Mouse (Mus musculus) adrenal gland, adult 18-20 months (tissue): ENCODE measurements around the gene Etnk1. TPM values are rescaled to one million over a fixed set of nuclear protein-coding genes. Genes with fewer than 3 reads are reported as not detected.
"Not testable (repeated sequence)": the region's sequence is repeated elsewhere in the genome, so short reads cannot be mapped to it uniquely, and the experiment has no call there.

Experiments used
- DNase-seq, 2 experiments: peaks; one replicate each; pipeline ENCODE4 v3.0.0; 2021 to 2022; ENCODE audit warnings: low spot score in 2 of 2
- total RNA-seq, 2 experiments: library from RNA; stranded (reverse); gene quantifications; 1 replicate in 1 of 2; 2 replicates in 1 of 2; pipeline ENCODE4 v1.2.3; 2021

Etnk1 gene
- total RNA-seq, 2 experiments from 2014 or later = 94.7 to 137 TPM

GRCm38 (mm10) chr6:143148868-143149267 lies 18.2 kb upstream of the Etnk1 start:
- no peak for DNase-seq

DNA sequence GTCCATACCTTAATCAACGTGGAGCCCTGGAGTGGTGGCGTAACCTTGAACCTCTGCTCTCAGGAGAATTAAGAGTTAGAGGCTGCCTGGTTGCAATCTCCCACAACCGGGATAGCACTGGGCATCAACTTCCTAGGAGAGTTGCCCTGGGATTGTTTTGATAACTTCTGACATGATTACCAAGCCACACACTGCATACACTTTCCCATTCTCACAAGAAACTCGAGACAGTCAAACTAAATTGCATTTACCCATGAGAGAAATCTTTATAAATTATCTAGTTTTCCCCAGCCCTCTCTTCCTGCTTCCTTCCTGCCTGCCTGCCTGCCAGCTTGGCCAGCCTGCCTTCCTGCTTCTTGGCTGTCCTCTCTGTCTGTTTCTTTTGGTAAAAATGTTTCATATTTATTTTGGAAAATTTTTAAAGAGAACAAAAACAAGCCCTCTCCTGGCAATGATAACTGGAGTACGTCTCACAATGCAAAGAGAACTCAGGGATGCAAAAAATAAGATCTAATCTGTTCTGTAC lies 17.2 kb upstream of the Etnk1 start:
- DNase-seq = no peak

- not testable (repeated sequence) for DNase-seq
Observed at GRCm38 (mm10) chr6:143151081-143151995, 15.7 kb upstream of the Etnk1 start.

GRCm38 (mm10) chr6:143152321-143152827 lies 14.6 kb upstream of the Etnk1 start:
- DNase-seq = peak in 1 of 2 experiments; percentile 37

GRCm38 (mm10) chr6:143153160-143153559 lies 13.9 kb upstream of the Etnk1 start:
- DNase-seq = no peak

GRCm38 (mm10) chr6:143153751-143154494 lies 13.1 kb upstream of the Etnk1 start:
- no peak for DNase-seq

GRCm38 (mm10) chr6:143154885-143155284 lies 12.1 kb upstream of the Etnk1 start:
- peak; percentile 38 to 60 for DNase-seq

GRCm38 (mm10) chr6:143155996-143156395 lies 11.0 kb upstream of the Etnk1 start:
- DNase-seq = no peak

GRCm38 (mm10) chr6:143156684-143157083 lies 10.3 kb upstream of the Etnk1 start:
- DNase-seq = no peak

DNA sequence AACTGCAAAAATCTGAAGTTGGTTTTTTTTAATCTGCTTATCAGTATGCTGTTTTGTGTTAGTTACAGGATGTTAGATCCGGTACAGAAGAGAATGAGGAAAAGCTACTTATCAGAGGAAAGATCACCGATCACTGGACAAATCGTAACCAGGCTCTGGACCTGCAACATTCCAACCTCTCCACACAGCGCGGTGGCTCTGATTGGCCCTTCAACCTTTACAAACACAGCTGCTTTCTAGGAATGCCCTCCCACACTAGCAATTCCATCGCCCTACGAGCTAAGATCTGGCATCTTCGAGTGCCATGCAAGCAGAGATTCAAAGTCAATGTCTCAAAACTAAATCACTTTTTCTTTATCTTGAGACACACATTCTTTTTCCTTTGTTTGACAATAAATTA lies 9.6 kb upstream of the Etnk1 start:
- DNase-seq = no peak

GRCm38 (mm10) chr6:143160572-143161231 lies 6.3 kb upstream of the Etnk1 start:
- no peak for DNase-seq

- DNase-seq = no peak
Observed at GRCm38 (mm10) chr6:143162161-143162877, 4.7 kb upstream of the Etnk1 start.

GRCm38 (mm10) chr6:143163956-143164905 lies 2.8 kb upstream of the Etnk1 start:
- no peak for DNase-seq

DNA sequence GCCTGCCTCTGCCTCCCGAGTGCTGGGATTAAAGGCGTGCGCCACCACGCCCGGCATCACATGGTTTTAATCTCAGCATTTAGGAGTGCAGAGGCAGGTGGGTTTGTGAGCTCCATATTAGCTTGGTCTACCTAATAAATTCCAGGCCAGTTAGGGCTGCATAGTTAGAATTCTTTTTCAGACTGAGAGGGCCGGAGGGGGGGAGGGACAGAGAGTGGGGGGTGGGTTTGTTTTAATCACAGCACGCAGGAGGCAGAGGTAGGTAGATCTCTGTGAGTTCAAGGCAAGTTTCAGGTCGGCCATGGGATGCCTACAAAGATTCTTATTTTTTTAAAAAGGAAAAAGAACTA lies 2.1 kb upstream of the Etnk1 start:
- peak in 1 of 2 experiments; percentile 6 for DNase-seq

DNA sequence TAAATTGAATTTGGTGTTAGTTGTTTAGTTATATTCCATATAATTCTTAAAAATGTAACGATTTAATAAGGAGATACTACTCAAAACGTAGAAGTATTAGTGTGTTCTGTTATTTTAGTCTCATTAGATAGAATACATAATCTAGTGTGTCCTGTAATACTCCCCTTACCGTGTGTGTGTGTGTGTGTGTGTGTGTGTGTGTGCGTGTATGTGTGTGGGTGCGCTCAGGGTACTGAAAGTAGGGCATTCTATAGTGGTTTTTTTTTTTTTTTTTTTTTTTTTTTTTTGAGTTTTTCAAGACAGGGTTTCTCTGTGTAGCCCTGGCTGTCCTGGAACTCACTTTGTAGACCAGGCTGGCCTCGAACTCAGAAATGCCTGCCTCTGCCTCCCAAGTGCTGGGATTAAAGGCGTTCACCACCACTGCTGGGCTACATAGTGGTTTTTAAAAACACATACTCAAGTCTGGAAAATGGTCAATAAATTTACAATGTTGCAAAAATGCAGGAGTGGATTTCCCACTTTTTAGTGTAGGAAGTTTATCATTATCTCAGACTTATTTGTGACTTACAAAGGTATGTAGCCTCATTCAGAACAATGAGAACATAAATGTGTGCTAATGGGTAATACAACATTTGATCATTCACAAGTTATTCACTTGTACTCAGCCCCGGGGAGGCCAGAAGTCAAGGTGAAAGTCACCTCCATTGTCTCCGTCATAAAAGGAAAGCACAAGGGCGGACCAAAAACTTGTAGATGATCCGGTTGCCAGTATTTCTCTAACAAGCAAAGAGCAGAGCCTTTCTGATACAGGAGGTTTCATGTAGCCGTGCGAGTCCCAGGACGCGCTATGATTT lies 1.4 kb upstream of the Etnk1 start:
- DNase-seq = peak; percentile 5 to 18

DNA sequence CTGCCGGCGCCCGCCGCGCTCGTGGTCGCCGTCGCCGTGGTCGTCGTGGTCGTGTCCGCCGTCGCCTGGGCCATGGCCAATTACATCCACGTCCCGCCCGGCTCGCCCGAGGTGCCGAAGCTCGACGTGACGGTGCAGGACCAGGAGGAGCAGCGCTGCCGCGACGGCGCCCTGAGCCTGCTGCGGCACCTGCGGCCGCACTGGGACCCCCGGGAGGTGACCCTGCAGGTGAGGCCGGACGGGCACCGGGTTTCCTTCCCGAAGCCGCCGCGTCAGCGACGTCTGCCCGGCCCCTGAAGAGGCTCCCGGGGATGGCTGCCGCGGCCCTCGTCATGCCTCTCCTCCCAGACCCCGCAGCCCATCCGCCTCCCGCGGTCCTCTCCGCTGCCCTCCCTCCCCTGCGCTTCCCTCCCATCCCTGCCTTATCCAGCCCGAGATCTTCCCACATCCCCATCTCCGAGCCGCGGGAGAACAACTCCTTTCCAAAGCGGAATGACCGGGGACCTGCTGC lies 443 bp downstream of the Etnk1 start:
- no peak for DNase-seq

GRCm38 (mm10) chr6:143167981-143168674 lies 1.1 kb downstream of the Etnk1 start:
- DNase-seq = no peak

GRCm38 (mm10) chr6:143169385-143169784 lies 2.4 kb downstream of the Etnk1 start:
- DNase-seq = no peak
